Mouse (Mus musculus) heart, adult 8-10 months (tissue): ENCODE measurements around the gene 9130230L23Rik. TPM values are rescaled to one million over a fixed set of nuclear protein-coding genes. Genes with fewer than 3 reads are reported as not detected.
"Not testable (repeated sequence)": the region's sequence is repeated elsewhere in the genome, so short reads cannot be mapped to it uniquely, and the experiment has no call there.

Experiments
- DNase-seq: peaks from one replicate; pipeline ENCODE4 v3.0.0; 2022; ENCODE audit warnings: low spot score
- total RNA-seq, 4 experiments: library from RNA; stranded (reverse); gene quantifications; 2 replicates each; pipeline ENCODE4 v1.2.4; 2022

Gene 9130230L23Rik
- total RNA-seq, 4 experiments from 2014 or later: not detected

GRCm38 (mm10) chr5:66005041-66005678 is 1.1 kb upstream of the 9130230L23Rik start:
- DNase-seq: no peak

GRCm38 (mm10) chr5:66001232-66001631 is 2.9 kb downstream of the 9130230L23Rik start:
- no peak for DNase-seq

GRCm38 (mm10) chr5:66000567-66001125 is 3.4 kb downstream of the 9130230L23Rik start:
- no peak for DNase-seq

GRCm38 (mm10) chr5:66000074-66000473 is 4.0 kb downstream of the 9130230L23Rik start:
- no peak for DNase-seq

- no peak for DNase-seq
These were observed 5.0 kb downstream of the 9130230L23Rik start for GRCm38 (mm10) chr5:65999106-65999505.

GRCm38 (mm10) chr5:65997813-65998212 is 6.3 kb downstream of the 9130230L23Rik start:
- no peak for DNase-seq

GRCm38 (mm10) chr5:65994643-65995042 is 9.4 kb downstream of the 9130230L23Rik start:
- no peak for DNase-seq

GRCm38 (mm10) chr5:65991191-65991590 is 12.9 kb downstream of the 9130230L23Rik start:
- DNase-seq: no peak

- DNase-seq: not testable (repeated sequence)
These were observed 17.1 kb downstream of the 9130230L23Rik start for GRCm38 (mm10) chr5:65987004-65987403.

- DNase-seq: no peak
These were observed 17.7 kb downstream of the 9130230L23Rik start for GRCm38 (mm10) chr5:65986426-65986825.

- no peak for DNase-seq
These were observed 28.4 kb downstream of the 9130230L23Rik start for GRCm38 (mm10) chr5:65975731-65976130.

GRCm38 (mm10) chr5:65973189-65973588 is 30.9 kb downstream of the 9130230L23Rik start:
- no peak for DNase-seq

GRCm38 (mm10) chr5:65968004-65968403 is 36.1 kb downstream of the 9130230L23Rik start:
- no peak for DNase-seq

- DNase-seq: no peak
These were observed 37.0 kb downstream of the 9130230L23Rik start for GRCm38 (mm10) chr5:65967091-65967490.

GRCm38 (mm10) chr5:65965771-65966279 is 38.3 kb downstream of the 9130230L23Rik start:
- DNase-seq: no peak

GRCm38 (mm10) chr5:65963291-65963690 is 40.8 kb downstream of the 9130230L23Rik start:
- no peak for DNase-seq

GRCm38 (mm10) chr5:65960597-65960950 is 43.5 kb downstream of the 9130230L23Rik start:
- no peak for DNase-seq

GRCm38 (mm10) chr5:65959893-65960596 is 44.0 kb downstream of the 9130230L23Rik start:
- no peak for DNase-seq

GRCm38 (mm10) chr5:65958597-65958996 is 45.5 kb downstream of the 9130230L23Rik start:
- no peak for DNase-seq

GRCm38 (mm10) chr5:65956144-65957008 is 47.7 kb downstream of the 9130230L23Rik start:
- DNase-seq: no peak

GRCm38 (mm10) chr5:65955343-65956143 is 48.5 kb downstream of the 9130230L23Rik start:
- peak; percentile 79 for DNase-seq
